Mouse (Mus musculus): ENCODE results near the gene Marveld3.

The Marveld3 gene

GRCm38 (mm10) chr8:109964106-109964505 is 2.1 kb upstream of the Marveld3 start:
- DNase-seq (ENCODE audit: low spot score in 2 of 2), result no peak

GRCm38 (mm10) chr8:109963421-109963820 is 1.4 kb upstream of the Marveld3 start:
- DNase-seq (ENCODE audit: low spot score in 2 of 2), result no peak

- no peak for DNase-seq (ENCODE audit: low spot score in 2 of 2)
Observed at GRCm38 (mm10) chr8:109962896-109963295, 893 bp upstream of the Marveld3 start.

- DNase-seq (ENCODE audit: low spot score in 2 of 2), result no peak
Observed at GRCm38 (mm10) chr8:109959112-109959511, 2.9 kb downstream of the Marveld3 start.

- DNase-seq (ENCODE audit: low spot score in 2 of 2), result no peak
Observed at GRCm38 (mm10) chr8:109958036-109958655, 3.9 kb downstream of the Marveld3 start.

GRCm38 (mm10) chr8:109957167-109958028 is 4.6 kb downstream of the Marveld3 start:
- DNase-seq (ENCODE audit: low spot score in 2 of 2), result no peak

GRCm38 (mm10) chr8:109954486-109954948 is 7.5 kb downstream of the Marveld3 start:
- DNase-seq (ENCODE audit: low spot score in 2 of 2), result no peak

GRCm38 (mm10) chr8:109952171-109952570 is 9.8 kb downstream of the Marveld3 start:
- DNase-seq (ENCODE audit: low spot score in 2 of 2), result no peak

- DNase-seq (ENCODE audit: low spot score in 2 of 2), result no peak
Observed at GRCm38 (mm10) chr8:109948285-109948564, 13.8 kb downstream of the Marveld3 start.

GRCm38 (mm10) chr8:109947447-109948284 is 14.3 kb downstream of the Marveld3 start:
- DNase-seq (ENCODE audit: low spot score in 2 of 2), result peak in 1 of 2 experiments; percentile 54

- DNase-seq (ENCODE audit: low spot score in 2 of 2), result no peak
Observed at GRCm38 (mm10) chr8:109946272-109946671, 15.7 kb downstream of the Marveld3 start.

GRCm38 (mm10) chr8:109945694-109946093 is 16.3 kb downstream of the Marveld3 start:
- DNase-seq (ENCODE audit: low spot score in 2 of 2), result no peak

- no peak for DNase-seq (ENCODE audit: low spot score in 2 of 2)
Observed at GRCm38 (mm10) chr8:109945153-109945632, 16.8 kb downstream of the Marveld3 start.

GRCm38 (mm10) chr8:109941606-109942360 is 20.2 kb downstream of the Marveld3 start:
- DNase-seq (ENCODE audit: low spot score in 2 of 2), result no peak

GRCm38 (mm10) chr8:109920406-109921390 is 41.3 kb downstream of the Marveld3 start:
- no peak for DNase-seq (ENCODE audit: low spot score in 2 of 2)

- peak in 1 of 2 experiments; percentile 19 for DNase-seq (ENCODE audit: low spot score in 2 of 2)
Observed at GRCm38 (mm10) chr8:109917277-109917676, 44.7 kb downstream of the Marveld3 start.

GRCm38 (mm10) chr8:109907376-109907775 is 54.6 kb downstream of the Marveld3 start:
- no peak for DNase-seq (ENCODE audit: low spot score in 2 of 2)

- DNase-seq (ENCODE audit: low spot score in 2 of 2), result no peak
Observed at GRCm38 (mm10) chr8:109906907-109907306, 55.1 kb downstream of the Marveld3 start.

GRCm38 (mm10) chr8:109904928-109905668 is 56.9 kb downstream of the Marveld3 start:
- DNase-seq (ENCODE audit: low spot score in 2 of 2), result no peak

Measured in frontal cortex, postnatal 10 days (tissue).